Mouse (Mus musculus) myocyte (in vitro differentiated cells): ENCODE results near the gene Mylk. TPM values are rescaled to one million over a fixed set of nuclear protein-coding genes. Genes with fewer than 3 reads are reported as not detected.
"Not testable (repeated sequence)": the region's sequence is repeated elsewhere in the genome, so short reads cannot be mapped to it uniquely, and the experiment has no call there.

Source experiments
- H3K27me3 ChIP-seq: one replicate; pipeline ENCODE4 v1.6.1; 2011; ENCODE audit not compliant: control insufficient read depth, insufficient read depth, insufficient read length
- H3K36me3 ChIP-seq: one replicate; pipeline ENCODE4 v1.6.1; 2011; ENCODE audit not compliant: control insufficient read depth, insufficient read depth
- H3K4me2 ChIP-seq: one replicate; pipeline ENCODE4 v1.6.1; 2011; ENCODE audit warnings: low read depth, control low read depth
- H3K4me3 ChIP-seq: one replicate; pipeline ENCODE4 v1.5.1; 2011; ENCODE audit warnings: mild to moderate bottlenecking, control low read depth, moderate library complexity
- H3K79me2 ChIP-seq: one replicate; pipeline ENCODE4 v1.6.1; 2011; ENCODE audit not compliant: control insufficient read depth, insufficient read depth
- H3ac ChIP-seq: one replicate; pipeline ENCODE4 v1.6.1; 2011; ENCODE audit not compliant: control insufficient read depth, insufficient read length
- CEBPB ChIP-seq: IDR thresholded peaks from 2 replicates; pipeline ENCODE4 v1.6.1; 2011; ENCODE audit warnings: mild to moderate bottlenecking, moderate library complexity; ENCODE audit not compliant: poor library complexity, insufficient read depth, severe bottlenecking
- E2F4 ChIP-seq: IDR thresholded peaks from one replicate; pipeline ENCODE4 v1.6.1; 2011; ENCODE audit warnings: mild to moderate bottlenecking, control low read depth, moderate library complexity; ENCODE audit not compliant: insufficient read depth
- MAX ChIP-seq: IDR thresholded peaks from one replicate; pipeline ENCODE4 v1.6.1; 2011; ENCODE audit warnings: low read depth, mild to moderate bottlenecking, control low read depth
- MYOD1 ChIP-seq, 3 experiments: IDR thresholded peaks; one replicate each; pipeline ENCODE4 v1.6.1; 2011; ENCODE audit warnings: control low read depth in 2 of 3, low read depth in 2 of 3, mild to moderate bottlenecking in 2 of 3, moderate library complexity in 1 of 3; ENCODE audit not compliant: insufficient read length in 2 of 3, control insufficient read depth in 1 of 3
- MYOG ChIP-seq, 3 experiments: IDR thresholded peaks; one replicate each; pipeline ENCODE4 v1.6.1; 2011; ENCODE audit warnings: control low read depth in 2 of 3, low read depth in 2 of 3, mild to moderate bottlenecking in 2 of 3; ENCODE audit not compliant: insufficient read length in 2 of 3, control insufficient read depth in 1 of 3, insufficient read depth in 1 of 3
- POLR2A ChIP-seq: IDR thresholded peaks from one replicate; pipeline ENCODE4 v1.6.1; 2011; ENCODE audit warnings: low read depth, mild to moderate bottlenecking, control low read depth, moderate library complexity; ENCODE audit not compliant: insufficient read length
- POLR2AphosphoS2 ChIP-seq: IDR thresholded peaks from one replicate; pipeline ENCODE4 v1.6.1; 2011; ENCODE audit warnings: low read depth, control low read depth; ENCODE audit not compliant: insufficient read length
- REST ChIP-seq: IDR thresholded peaks from one replicate; pipeline ENCODE4 v1.6.1; 2011; ENCODE audit warnings: mild to moderate bottlenecking, control low read depth, moderate library complexity; ENCODE audit not compliant: insufficient read depth, insufficient read length
- SRF ChIP-seq: IDR thresholded peaks from one replicate; pipeline ENCODE4 v1.6.1; 2011; ENCODE audit warnings: low read depth; ENCODE audit not compliant: control insufficient read depth, insufficient read length
- TCF12 ChIP-seq: IDR thresholded peaks from one replicate; pipeline ENCODE4 v1.6.1; 2011; ENCODE audit warnings: mild to moderate bottlenecking, control low read depth; ENCODE audit not compliant: poor library complexity, insufficient read depth, severe bottlenecking
- TCF3 ChIP-seq: IDR thresholded peaks from one replicate; pipeline ENCODE4 v1.6.1; 2011; ENCODE audit warnings: low read depth, control low read depth; ENCODE audit not compliant: insufficient read length
- USF1 ChIP-seq: IDR thresholded peaks from one replicate; pipeline ENCODE4 v1.6.1; 2011; ENCODE audit warnings: low read depth, mild to moderate bottlenecking, control low read depth, moderate library complexity
- polyA plus RNA-seq: library from polyadenylated mRNA; unstranded; fragments of >200 nt; fragmentation: generic; extraction: Trizol; gene quantifications from one replicate; pipeline ENCODE4 v1.2.1, GENCODE M21; 2012; ENCODE audit warnings: missing spikeins

Gene Mylk
- polyA plus RNA-seq, 1 experiment: 2.1 TPM

- Histone ChIP-seq H3K4me2 (no peak overlapping the region), H3K36me3 (peaks cover 15% of the 10 kb centered on the region), H3K4me3 (no peak overlapping the region), H3K79me2 (no peaks in the 10 kb centered on the region), H3K27me3 (no peaks in the 10 kb centered on the region), H3ac (no peak overlapping the region)
- TF ChIP-seq SRF (no peak), TCF12 (no peak), USF1 (no peak), REST (no peak), MYOG (IDR thresholded peaks at IDR 0.05; ENCODE audit: control insufficient read depth in 1 of 3, insufficient read depth in 1 of 3, insufficient read length in 2 of 3, low read depth in 2 of 3) (no peak), POLR2AphosphoS2 (no peak), MAX (no peak), E2F4 (no peak)
These were observed 33.5 kb upstream of the Mylk start for GRCm38 (mm10) chr16:34711481-34711880.

GRCm38 (mm10) chr16:34725156-34725555 is 19.9 kb upstream of the Mylk start:
- Histone ChIP-seq H3K4me2 (no peak overlapping the region), H3K27me3 (no peaks in the 10 kb centered on the region), H3ac (no peak overlapping the region), H3K36me3 (peaks cover 6% of the 10 kb centered on the region), H3K4me3 (no peak overlapping the region), H3K79me2 (no peaks in the 10 kb centered on the region)
- TF ChIP-seq MYOG (IDR thresholded peaks at IDR 0.05; ENCODE audit: control insufficient read depth in 1 of 3, insufficient read depth in 1 of 3, insufficient read length in 2 of 3, low read depth in 2 of 3) (no peak), USF1 (no peak)

- H3K79me2 ChIP-seq, H3ac ChIP-seq, H3K36me3 ChIP-seq, H3K4me3 ChIP-seq, H3K4me2 ChIP-seq, H3K27me3 ChIP-seq: not testable (repeated sequence)
These were observed 16.4 kb upstream of the Mylk start for GRCm38 (mm10) chr16:34728610-34729009.

- Histone ChIP-seq H3K4me2 (no peak overlapping the region), H3K27me3 (no peaks in the 10 kb centered on the region), H3ac (no peak overlapping the region), H3K79me2 (no peaks in the 10 kb centered on the region), H3K4me3 (no peak overlapping the region), H3K36me3 (no peaks in the 10 kb centered on the region)
- TF ChIP-seq MAX (no peak), USF1 (no peak), MYOG (IDR thresholded peaks at IDR 0.05; ENCODE audit: control insufficient read depth in 1 of 3, insufficient read depth in 1 of 3, insufficient read length in 2 of 3, low read depth in 2 of 3) (no peak), TCF3 (no peak), E2F4 (no peak), CEBPB (no peak), POLR2A (no peak), TCF12 (no peak), POLR2AphosphoS2 (no peak), MYOD1 (IDR thresholded peaks at IDR 0.05; ENCODE audit: control insufficient read depth in 1 of 3, insufficient read length in 2 of 3, low read depth in 2 of 3) (no peak), REST (no peak), SRF (no peak)
These were observed 15.6 kb upstream of the Mylk start for GRCm38 (mm10) chr16:34729371-34729770.

GRCm38 (mm10) chr16:34738656-34739233 is 6.3 kb upstream of the Mylk start:
- H3K27me3 ChIP-seq: no peaks in the 10 kb centered on the region
- TF ChIP-seq POLR2A (no peak), TCF12 (no peak), POLR2AphosphoS2 (no peak), USF1 (no peak), CEBPB (no peak), MAX (no peak), REST (no peak), E2F4 (no peak), MYOD1 (IDR thresholded peaks at IDR 0.05; ENCODE audit: control insufficient read depth in 1 of 3, insufficient read length in 2 of 3, low read depth in 2 of 3) (no peak), SRF (no peak), MYOG (IDR thresholded peaks at IDR 0.05; ENCODE audit: control insufficient read depth in 1 of 3, insufficient read depth in 1 of 3, insufficient read length in 2 of 3, low read depth in 2 of 3) (no peak), TCF3 (no peak)
- no peaks in the 10 kb centered on the region for H3K79me2 ChIP-seq
- no peak overlapping the region for H3K4me3 ChIP-seq
- no peaks in the 10 kb centered on the region for H3K36me3 ChIP-seq
- H3ac ChIP-seq: no peak overlapping the region
- no peak overlapping the region for H3K4me2 ChIP-seq
